Mouse (Mus musculus) hindbrain, embryonic 16.5 days (tissue): Measurements from ENCODE around the gene Shbg. TPM values are rescaled to one million over a fixed set of nuclear protein-coding genes. Genes with fewer than 3 reads are reported as not detected.
A peak's percentile ranks its signal among the peaks of the same experiment; 100 is the strongest.

ENCODE experiments used
- ATAC-seq: fragments of 200-750 bp; cut with Nextera tagmentation; 2 replicates; pipeline ENCODE4 v1.8.0; 2017; ENCODE audit warnings: moderate TSS enrichment, moderate library complexity
- H3K27ac ChIP-seq: fragments of 300-500 bp; sonication (generic); 2 replicates; pipeline ENCODE4 v1.5.1; 2014; ENCODE audit warnings: low read depth, mild to moderate bottlenecking, control low read depth, low read length, moderate library complexity
- H3K27me3 ChIP-seq: fragments of 300-500 bp; sonication (generic); replicated peaks from 2 replicates; pipeline ENCODE4 v1.6.1; 2014; ENCODE audit warnings: low read length; ENCODE audit not compliant: control insufficient read depth, insufficient read depth
- H3K36me3 ChIP-seq: fragments of 300-500 bp; sonication (generic); 2 replicates; pipeline ENCODE4 v1.6.1; 2014; ENCODE audit warnings: mild to moderate bottlenecking, low read length, moderate library complexity, mixed read lengths; ENCODE audit not compliant: control insufficient read depth, insufficient read depth
- H3K4me1 ChIP-seq: fragments of 300-500 bp; sonication (generic); 2 replicates; pipeline ENCODE4 v1.6.1; 2014; ENCODE audit warnings: low read depth, low read length; ENCODE audit not compliant: control insufficient read depth, insufficient read depth
- H3K4me2 ChIP-seq: fragments of 300-500 bp; sonication (generic); 2 replicates; pipeline ENCODE4 v1.6.1; 2014; ENCODE audit warnings: mild to moderate bottlenecking, low read length, control low read depth, moderate library complexity
- H3K4me3 ChIP-seq: fragments of 300-500 bp; sonication (generic); 2 replicates; pipeline ENCODE4 v1.5.1; 2014; ENCODE audit warnings: mild to moderate bottlenecking, low read length, control low read depth, moderate library complexity
- H3K9ac ChIP-seq: fragments of 300-500 bp; sonication (generic); 2 replicates; pipeline ENCODE4 v1.6.1; 2014; ENCODE audit warnings: low read depth, mild to moderate bottlenecking, control low read depth, low read length, moderate library complexity
- H3K9me3 ChIP-seq: fragments of 300-500 bp; sonication (generic); 2 replicates; pipeline ENCODE4 v1.6.1; 2014; ENCODE audit warnings: mild to moderate bottlenecking, low read length, moderate library complexity; ENCODE audit not compliant: control insufficient read depth
- WGBS: fragments of 180-500 bp; shearing (Covaris S2); extraction: QIAGEN DNeasy Blood & Tissue Kit; methylation state at CpG from one replicate; pipeline ENCODE4 v1.1.7; 2014; 5-methylcytosine and 5-hydroxymethylcytosine counted together
- polyA plus RNA-seq: library from polyadenylated mRNA; unstranded; fragments of >200 nt; fragmentation: Nextera tagmentation; extraction: Ambion mirVana; gene quantifications from 2 replicates; pipeline ENCODE4 v1.2.1, GENCODE M21; 2015

The Shbg gene
- not detected in 2 replicates for polyA plus RNA-seq

- Histone ChIP-seq H3K4me3 (no peak within 1 kb of the TSS), H3K9me3 (no peaks in the 10 kb centered on the region), H3K27ac (no peak within 1 kb of the TSS), H3K4me1 (peaks cover 7% of the 10 kb centered on the region), H3K27me3 (no peaks in the 10 kb centered on the region), H3K9ac (no peak within 1 kb of the TSS), H3K36me3 (no peaks in the 10 kb centered on the region), H3K4me2 (no peak within 1 kb of the TSS)
- ATAC-seq = no peak
- WGBS = 83% methylated on average over 5 of the region's 5 CpGs
Measured at GRCm38 (mm10) chr11:69617805-69618204, at the start of gene Shbg. Shbg (minus strand) TSS chr11:69617905.

DNA sequence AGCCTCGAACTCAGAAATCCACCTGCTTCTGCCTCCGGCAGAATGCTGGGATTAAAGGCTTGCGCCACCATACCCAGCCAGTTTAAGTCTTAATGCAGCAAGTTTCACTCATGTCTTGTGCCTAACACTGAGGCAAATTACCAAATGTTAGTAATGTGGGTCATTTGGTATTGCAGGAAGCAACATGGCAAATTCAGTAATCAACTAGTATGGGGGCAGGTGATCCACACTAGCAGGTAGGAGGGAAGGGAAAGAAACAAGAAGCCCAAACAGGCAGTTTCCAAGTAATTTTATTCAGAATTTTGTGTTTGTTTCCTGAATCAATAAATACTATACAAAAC lies 48.9 kb upstream of the Shbg start:
- H3K27ac ChIP-seq = no peak overlapping the region
- H3K4me3 ChIP-seq = no peak overlapping the region
- peaks cover 24% of the 10 kb centered on the region for H3K4me1 ChIP-seq
- WGBS = 86% methylated on average over 3 of the region's 3 CpGs
- peaks cover 35% of the 10 kb centered on the region for H3K36me3 ChIP-seq
- H3K27me3 ChIP-seq = no peaks in the 10 kb centered on the region
- ATAC-seq = no peak
- H3K4me2 ChIP-seq = no peak overlapping the region
- no peaks in the 10 kb centered on the region for H3K9me3 ChIP-seq
- no peak overlapping the region for H3K9ac ChIP-seq

DNA sequence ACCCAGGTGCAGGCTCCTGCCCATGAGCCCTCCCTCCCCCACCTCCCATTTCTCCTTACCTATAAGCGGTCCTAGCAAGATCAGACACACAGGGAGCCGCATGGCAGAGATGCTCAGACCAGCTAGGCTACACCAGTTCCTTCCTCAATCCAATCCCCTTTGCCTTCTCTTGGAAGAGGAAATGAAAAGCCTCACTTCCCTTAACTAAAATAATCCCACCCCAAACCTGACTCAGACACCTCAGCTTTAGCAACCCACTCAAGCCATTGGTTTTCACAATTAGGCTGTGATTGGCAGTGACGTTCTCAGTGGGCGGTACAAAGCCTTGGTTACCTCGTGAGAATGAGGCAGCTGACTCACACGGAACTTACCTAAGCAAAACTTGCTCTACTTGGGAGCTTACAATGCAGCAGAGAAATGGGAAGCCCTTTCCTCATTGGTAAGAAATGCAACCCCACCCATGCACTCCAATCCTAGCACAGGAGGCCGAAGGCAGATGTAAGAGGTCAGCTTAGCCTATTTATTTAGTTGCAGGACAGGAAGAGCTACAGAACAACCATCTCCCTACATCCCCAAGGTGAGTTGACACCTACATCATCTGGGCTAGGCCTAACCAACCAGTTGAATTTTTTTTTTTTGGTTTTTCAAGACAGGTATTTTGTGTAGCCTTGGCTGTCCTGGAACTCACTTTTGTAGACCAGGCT lies 48.4 kb upstream of the Shbg start, which contains the start of gene Cd68:
Gene Cd68 (minus strand): TSS at position 193 of the 704 bp plus-strand sequence.
- 40% methylated on average over 7 of the region's 7 CpGs for WGBS
- Histone ChIP-seq H3K9ac (no peak within 1 kb of the TSS), H3K4me2 (no peak within 1 kb of the TSS), H3K27me3 (no peaks in the 10 kb centered on the region), H3K9me3 (no peaks in the 10 kb centered on the region), H3K4me3 (no peak within 1 kb of the TSS), H3K27ac (no peak within 1 kb of the TSS), H3K36me3 (peaks cover 35% of the 10 kb centered on the region), H3K4me1 (peaks cover 28% of the 10 kb centered on the region)
- ATAC-seq = no peak

DNA sequence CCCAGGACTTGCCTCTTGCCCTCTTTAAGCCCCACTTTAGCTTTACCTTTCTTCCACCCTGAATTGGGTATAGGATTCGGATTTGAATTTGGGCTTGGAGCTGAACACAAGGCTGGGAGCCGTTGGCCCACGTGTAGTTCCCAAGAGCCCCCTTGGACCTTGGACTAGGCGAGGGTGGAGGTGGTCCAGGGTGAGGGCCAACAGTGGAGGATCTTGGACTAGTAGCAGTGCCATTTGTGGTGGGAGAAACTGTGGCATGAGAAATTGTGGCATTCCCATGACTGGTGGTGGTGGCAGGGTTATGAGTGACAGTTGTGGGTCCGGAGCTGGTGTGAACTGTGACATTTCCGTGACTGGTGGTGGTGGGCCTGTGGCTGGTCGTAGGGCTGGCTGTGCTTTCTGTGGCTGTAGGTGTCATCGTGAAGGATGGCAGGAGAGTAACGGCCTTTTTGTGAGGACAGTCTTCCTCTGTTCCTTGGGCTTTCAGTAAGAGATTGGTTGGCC lies 47.8 kb upstream of the Shbg start:
- ATAC-seq = no peak
- Histone ChIP-seq H3K4me3 (no peak overlapping the region), H3K4me1 (peaks cover 25% of the 10 kb centered on the region), H3K9me3 (no peaks in the 10 kb centered on the region), H3K27ac (no peak overlapping the region), H3K4me2 (no peak overlapping the region), H3K36me3 (peaks cover 35% of the 10 kb centered on the region), H3K9ac (no peak overlapping the region), H3K27me3 (no peaks in the 10 kb centered on the region)
- WGBS = 76% methylated on average over 9 of the region's 9 CpGs

DNA sequence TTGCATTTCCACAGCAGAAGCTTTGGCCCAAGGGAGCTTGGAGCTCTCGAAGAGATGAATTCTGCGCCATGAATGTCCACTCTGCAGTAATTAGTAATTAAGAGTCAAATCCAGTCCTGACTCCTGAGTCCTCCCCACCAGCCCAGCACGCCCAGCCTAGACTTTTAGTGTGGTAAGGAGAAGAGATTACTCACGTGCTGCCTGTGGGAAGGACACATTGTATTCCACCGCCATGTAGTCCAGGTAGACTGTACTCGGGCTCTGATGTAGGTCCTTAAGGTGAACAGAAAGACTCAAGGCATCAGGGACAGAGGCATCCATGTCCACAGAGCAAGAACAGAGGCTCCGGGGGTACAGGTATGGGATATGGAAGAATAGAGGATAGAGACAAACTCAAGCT lies 47.1 kb upstream of the Shbg start:
- H3K9ac ChIP-seq = no peak overlapping the region
- no peak for ATAC-seq
- no peaks in the 10 kb centered on the region for H3K27me3 ChIP-seq
- H3K4me1 ChIP-seq = peaks cover 19% of the 10 kb centered on the region
- H3K9me3 ChIP-seq = no peaks in the 10 kb centered on the region
- H3K27ac ChIP-seq = no peak overlapping the region
- WGBS = 95% methylated on average over 7 of the region's 7 CpGs
- H3K36me3 ChIP-seq = peaks cover 33% of the 10 kb centered on the region
- no peak overlapping the region for H3K4me2 ChIP-seq
- no peak overlapping the region for H3K4me3 ChIP-seq

GRCm38 (mm10) chr11:69663795-69664194 lies 46.1 kb upstream of the Shbg start:
- Histone ChIP-seq H3K9ac (no peak overlapping the region), H3K27me3 (no peaks in the 10 kb centered on the region), H3K4me3 (no peak overlapping the region), H3K4me2 (no peak overlapping the region), H3K4me1 (peaks cover 11% of the 10 kb centered on the region), H3K36me3 (peaks cover 31% of the 10 kb centered on the region), H3K27ac (peak overlapping the region; percentile 91; the same call in 1 of the 2 replicates), H3K9me3 (no peaks in the 10 kb centered on the region)
- WGBS = 88% methylated on average over 6 of the region's 6 CpGs
- ATAC-seq = no peak

DNA sequence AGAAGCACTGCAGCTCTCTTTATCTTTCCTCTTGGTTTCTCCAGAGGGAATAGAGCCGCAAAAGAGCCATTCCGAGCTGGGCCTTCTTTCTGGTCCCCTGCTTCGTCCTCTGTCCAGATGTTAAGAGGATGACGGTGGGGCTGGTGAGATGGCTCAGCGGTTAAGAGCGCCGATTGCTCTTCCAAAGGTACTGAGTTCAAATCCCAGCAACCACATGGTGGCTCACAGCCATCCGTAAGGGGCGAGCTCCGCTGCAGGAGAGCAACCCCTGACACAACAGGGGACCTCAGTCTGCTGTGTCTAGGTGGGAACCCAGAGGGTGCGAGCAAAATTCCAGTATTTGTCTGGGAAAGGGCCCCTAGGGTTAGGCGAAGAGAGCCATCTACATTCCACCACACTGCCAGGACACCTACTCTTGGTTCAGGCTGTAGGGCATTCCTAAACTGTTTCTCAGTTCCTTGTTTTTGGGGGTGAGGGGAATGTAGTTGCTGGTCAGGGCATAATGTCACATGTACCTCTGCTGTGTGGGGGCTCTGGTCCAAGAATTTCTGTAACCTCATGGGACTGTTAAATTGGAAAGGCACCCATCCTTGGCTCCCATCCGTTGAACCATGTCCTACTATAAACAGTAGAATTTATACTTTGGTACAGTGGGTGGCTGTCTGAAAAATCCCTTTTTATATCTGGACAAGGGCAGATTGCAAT lies 45.4 kb upstream of the Shbg start:
- peaks cover 33% of the 10 kb centered on the region for H3K36me3 ChIP-seq
- no peaks in the 10 kb centered on the region for H3K9me3 ChIP-seq

GRCm38 (mm10) chr11:69662213-69662966 lies 44.7 kb upstream of the Shbg start, which contains the start of gene Mpdu1:
Mpdu1 (minus strand) TSS chr11:69662642.
- Histone ChIP-seq H3K27me3 (no peaks in the 10 kb centered on the region), H3K4me2 (peak within 1 kb of the TSS; percentile 68), H3K4me3 (peak within 1 kb of the TSS; percentile 67), H3K27ac (peak within 1 kb of the TSS; percentile 91), H3K4me1 (peaks cover 11% of the 10 kb centered on the region), H3K9me3 (no peaks in the 10 kb centered on the region), H3K36me3 (peaks cover 31% of the 10 kb centered on the region), H3K9ac (peak within 1 kb of the TSS; percentile 69)
- under 1% methylated on average over 48 of the region's 48 CpGs for WGBS
- peak; percentile 97 for ATAC-seq

More for the DNA sequence above, 45.4 kb upstream of the Shbg start:
- H3K27me3 ChIP-seq = no peaks in the 10 kb centered on the region
- peak overlapping the region; percentile 69 for H3K9ac ChIP-seq
- H3K27ac ChIP-seq = peak overlapping the region; percentile 91
- ATAC-seq = peak; percentile 8
- H3K4me2 ChIP-seq = peak overlapping the region; percentile 68
- 65% methylated on average over 13 of the region's 13 CpGs for WGBS
- peak overlapping the region; percentile 67 for H3K4me3 ChIP-seq
- peaks cover 11% of the 10 kb centered on the region for H3K4me1 ChIP-seq
